Mouse (Mus musculus) c-Kit-positive CD71-negative TER-119-negative erythroid progenitor cells, embryonic 14.5 days (primary cell): ENCODE results near the gene Dusp12.

Experiments used
- DNase-seq: peaks from one replicate; pipeline ENCODE4 v3.0.0-alpha.2; 2013; ENCODE audit warnings: low read depth

The Dusp12 gene

DNA sequence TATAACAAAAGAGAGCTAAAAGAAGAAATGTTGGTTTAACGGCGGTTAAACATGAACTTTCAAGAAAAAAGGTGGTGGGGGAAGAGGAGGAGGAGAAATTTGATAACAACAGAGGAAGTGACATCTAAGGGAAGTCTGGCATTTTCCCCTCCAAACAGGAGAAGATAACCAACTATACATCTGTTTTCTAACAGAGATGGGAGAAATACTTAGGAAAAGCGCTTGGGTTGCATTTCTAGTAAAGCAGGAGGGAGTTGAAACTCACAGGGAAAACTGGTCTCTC is 23.0 kb downstream of the Dusp12 start:
- DNase-seq, result no peak

DNA sequence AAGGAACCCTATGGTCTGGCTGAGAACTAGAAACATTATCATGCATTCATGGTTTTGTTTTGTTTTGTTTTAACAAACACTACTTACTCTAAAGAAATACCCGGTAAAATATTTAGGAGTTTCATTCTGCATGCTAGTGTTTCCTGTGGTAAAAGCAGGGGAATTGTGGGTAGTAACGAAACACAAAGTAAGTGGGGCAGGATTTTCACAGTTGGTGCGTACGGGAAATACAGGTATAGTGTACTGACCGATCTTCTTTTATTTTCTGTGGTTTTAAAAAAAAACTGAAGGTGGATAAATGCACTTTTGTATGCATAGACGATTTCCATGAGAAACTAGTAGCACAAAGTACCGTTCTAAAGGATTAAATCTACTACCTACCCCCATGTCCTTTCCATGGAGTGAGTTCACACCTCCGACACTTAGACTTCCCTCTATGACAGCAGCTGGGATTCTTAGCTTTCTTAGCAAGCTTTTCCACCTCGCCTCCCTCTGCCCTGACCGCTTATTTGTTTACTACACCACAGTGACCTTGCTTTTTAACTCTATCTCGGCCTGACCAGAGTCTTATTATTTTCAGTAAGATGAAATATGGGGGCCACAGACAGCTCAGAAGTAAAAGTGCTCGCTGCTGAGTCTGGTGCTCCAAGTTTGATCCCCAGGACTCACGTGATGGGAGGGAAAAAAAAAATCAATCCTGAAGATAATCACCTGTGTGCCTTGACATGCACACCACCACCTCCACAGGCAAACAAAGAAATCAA is 23.5 kb downstream of the Dusp12 start:
- no peak for DNase-seq

DNA sequence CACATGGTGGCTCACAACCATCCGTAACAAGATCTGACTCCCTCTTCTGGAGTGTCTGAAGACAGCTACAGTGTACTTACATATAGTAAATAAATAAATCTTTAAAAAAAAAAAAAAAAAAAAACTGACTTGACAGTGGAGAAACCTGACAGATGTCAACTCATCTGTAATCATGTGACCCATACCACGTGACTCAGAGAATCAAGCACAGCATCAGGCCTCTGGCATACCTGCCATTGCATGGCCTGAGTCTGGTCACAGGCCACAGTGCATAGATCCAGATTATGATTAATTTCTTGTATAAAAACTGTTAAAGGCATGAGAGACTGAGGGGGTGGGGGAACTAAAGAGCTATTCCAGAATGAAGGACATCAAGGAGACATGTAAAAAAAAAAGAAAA is 26.5 kb downstream of the Dusp12 start:
- no peak for DNase-seq

DNA sequence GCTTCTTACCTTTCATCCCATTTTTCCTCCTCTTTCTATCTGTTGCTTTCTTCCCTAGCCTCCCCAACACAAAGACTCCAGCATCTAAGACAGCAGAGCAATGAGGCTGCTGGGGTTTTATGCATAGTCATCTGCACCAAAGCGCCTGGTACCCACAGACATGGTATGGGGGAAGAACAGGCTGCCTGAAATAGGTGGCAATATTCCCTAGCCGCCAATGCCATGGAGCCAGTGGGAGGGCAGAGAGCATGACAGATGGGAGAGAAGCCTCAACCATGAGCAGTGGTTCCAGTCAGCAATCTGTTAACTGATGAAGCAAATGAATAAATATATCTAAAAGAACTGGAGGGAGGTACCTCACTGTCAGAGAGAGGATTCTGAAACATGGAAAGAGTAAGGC is 28.0 kb downstream of the Dusp12 start:
- no peak for DNase-seq

DNA sequence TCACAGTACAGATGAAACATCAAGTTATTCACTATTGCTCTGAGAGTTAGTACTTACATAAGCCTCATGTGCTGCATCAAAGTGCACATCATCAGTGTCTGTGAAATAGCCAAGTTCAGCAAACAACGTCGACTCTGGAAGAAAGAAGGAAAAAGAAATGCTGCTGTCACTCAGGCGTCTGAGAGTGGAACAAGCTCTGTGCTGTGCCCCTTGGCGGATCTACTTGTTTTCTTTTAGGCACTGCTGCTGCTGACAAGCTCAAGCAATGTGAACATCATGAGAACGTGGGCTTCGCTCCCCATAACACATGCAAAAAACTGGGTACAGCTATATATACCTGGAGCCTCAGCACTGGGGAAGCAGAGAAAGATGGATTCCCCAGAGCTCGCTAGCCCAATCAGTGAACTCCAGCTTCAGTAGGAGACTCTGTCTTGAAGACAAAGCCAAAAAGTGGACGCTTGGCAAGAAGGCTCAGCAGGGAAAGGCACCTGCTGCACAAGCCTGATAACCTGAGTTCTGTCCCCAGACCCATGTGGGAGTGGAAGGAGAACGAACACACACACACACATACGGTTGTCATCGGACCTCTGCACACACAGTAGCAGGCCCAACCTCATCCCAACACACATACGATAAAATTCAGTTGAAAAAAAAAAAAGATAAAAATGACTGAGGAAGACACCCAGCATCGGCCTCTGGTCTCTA is 30.1 kb downstream of the Dusp12 start:
- DNase-seq, result no peak

DNA sequence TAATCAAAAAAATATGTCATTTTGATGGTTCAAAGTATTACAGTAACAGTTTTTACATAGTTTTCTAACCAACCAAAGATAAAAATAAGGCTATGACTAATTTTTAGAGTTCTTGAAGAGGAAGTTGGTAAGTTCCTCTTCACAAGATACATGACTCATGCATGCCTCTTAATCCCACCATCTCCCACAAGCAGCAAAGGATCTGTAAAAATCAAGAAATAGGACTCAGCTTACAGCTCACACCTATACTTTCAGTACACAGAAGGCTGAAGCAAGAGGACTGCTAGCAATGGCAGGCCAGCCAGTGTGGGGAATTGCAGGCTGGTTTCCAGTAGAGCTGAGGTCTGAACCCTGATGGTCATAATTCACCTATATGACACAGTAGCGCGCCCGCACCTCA is 31.7 kb downstream of the Dusp12 start:
- DNase-seq, result no peak

DNA sequence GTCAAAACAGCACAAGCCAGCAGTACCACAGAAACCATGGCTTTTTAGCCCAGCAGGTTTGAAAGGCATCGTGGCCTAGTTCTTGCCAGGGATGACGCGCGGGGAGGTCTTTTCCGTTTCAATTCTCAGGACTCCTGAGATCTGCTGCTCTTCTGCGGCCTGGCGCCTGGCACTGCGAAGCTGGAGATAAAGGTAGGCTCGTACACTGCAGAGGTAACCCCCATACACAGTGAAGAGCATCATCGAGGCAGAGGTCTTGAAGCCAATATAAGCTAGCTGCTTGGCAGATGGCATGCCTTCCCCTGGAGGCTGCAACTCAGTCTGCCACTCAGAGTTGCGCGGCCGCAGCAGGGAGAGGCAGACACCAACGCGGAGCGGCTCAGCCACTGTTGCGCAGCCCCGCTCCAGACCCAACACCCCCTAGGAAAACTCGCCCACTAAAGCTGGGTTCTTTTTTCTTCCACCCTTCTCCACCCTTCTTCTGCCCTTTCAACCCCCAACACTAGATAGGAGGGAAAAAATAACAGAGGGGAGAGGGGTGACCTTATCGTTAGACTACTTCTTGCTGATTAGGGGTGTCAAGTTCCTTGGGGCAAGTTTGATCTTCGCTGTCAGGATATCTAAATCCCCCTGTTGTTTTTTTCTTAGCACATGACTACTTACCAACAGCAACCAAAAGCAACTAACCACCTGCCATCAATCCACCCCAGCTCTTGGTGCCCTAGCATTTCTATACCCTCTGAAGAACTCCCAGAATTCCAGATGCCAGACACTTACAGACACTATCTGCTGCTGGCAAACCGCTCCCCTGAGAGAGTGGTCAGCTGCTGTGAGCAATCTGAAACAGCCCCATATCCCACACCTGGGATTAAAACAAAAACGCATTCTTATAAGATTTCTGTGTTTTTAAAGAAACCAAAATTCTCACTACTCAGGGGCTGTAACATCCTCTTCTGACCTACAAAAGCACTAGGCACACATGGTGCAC is 34.4 kb downstream of the Dusp12 start:
- no peak for DNase-seq

DNA sequence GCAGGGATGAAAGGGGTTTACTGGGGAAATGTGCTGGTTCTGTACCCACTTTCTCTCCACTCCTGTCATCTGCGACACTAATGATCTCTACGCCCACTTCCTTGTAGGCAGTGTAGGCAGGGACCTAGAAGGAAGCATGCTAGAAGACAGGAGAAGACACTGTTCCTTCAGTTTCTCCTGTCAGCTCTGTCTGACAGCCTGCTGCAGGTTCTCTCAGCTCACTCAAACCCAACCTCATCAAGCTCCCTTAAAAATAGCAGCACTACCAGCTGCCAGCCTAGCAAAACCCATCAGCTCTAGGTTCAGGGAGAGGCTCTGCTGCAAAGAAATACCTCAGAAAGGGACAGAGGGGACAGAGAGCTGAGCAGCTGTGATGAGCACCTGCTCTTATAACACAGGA is 35.3 kb downstream of the Dusp12 start:
- no peak for DNase-seq

DNA sequence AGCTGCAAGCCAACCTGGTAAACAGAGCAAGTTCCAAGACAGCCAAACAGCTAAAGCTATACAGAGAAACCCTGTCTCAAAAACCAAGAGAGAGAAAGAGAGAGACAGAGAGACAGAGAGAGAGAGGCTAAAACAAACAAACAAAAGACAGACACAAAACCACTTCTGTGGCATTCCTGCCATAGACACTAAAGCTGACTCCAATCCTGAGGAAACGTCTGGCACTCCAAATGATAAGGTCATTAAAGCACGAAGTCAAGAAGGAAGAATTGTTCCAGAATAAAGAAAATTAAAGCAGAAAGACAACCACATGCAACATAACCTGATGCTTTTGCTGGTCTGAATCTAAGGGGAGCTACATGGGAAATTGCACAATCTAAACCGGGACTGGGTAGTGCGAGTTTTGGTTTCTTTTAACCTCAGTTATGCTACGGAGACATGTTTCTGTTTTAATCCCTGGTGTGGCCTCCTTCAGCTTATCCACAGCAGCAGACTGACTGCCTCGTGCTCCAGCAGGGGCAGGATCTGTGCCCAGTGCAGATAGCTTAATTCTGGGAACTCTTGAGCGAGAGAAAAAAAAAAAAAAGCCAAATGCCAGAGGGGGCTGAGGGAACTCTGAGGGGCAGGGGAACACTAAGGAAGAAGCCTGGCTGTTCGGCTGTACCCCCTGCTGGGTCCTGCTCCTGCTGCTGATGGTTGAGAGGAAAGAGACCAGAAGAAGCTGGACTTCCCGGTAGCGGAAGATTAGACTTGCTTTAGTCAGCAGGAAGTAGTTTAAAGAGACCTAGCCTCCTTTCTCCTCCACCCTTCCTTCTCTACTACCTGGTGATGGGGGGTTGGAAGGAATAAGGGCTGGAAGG is 39.7 kb downstream of the Dusp12 start:
- DNase-seq, result no peak

DNA sequence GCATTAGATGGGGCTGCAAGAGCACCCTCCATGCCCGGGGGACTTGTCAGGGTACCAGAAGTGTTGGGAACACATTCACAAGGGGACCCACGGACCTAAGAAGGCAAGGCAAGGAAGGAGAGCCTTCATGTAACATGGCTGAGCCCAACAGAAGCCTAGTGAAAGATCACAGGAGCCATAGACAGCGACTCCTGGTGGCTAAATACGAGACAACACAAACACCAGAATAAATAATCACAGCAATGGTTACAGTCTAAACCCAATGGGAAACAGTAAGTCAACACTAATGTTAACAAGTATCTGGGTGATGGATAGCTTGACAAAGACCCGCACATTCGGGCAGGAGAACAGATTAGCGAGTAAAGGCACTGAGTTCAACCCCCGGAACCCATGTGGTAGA is 41.0 kb downstream of the Dusp12 start:
- DNase-seq, result no peak

DNA sequence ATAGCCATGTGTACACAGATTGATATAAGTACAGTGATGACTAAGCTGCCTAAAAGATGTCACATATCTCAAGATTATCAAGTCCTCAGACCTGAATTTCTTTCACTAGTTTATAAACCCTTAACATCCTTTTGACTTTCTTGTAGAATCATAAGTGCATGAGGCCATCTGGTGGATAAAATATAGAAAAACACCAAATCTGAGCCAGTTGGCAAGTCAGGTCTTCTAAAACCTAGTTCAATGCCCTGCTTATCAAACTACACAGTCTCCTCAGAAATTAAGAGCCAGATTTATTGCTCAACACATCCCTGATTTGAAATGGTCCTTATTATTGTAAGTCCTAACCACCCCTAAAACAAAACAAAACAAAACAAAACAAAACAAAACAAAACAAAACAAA is 45.7 kb downstream of the Dusp12 start:
- no peak for DNase-seq

DNA sequence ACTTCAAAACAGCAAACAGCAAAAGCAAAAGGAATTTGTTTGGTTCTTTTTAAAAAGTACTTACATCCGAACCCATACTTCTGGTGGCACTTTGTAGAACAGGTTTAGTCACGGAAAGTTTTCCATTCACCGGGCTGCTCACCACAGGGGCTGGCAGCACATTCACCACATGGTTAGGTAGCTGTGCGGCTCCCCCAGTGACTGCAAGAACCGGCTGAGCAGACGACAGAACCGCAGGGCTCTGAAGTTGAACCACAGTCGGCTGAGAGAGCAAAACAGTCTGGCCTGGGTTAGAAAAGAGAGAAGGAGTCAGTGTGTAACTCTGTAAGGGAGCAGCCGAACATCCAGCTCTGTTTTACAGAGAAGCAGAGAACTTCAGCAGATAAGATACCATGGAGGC is 50.6 kb downstream of the Dusp12 start:
- DNase-seq, result no peak

DNA sequence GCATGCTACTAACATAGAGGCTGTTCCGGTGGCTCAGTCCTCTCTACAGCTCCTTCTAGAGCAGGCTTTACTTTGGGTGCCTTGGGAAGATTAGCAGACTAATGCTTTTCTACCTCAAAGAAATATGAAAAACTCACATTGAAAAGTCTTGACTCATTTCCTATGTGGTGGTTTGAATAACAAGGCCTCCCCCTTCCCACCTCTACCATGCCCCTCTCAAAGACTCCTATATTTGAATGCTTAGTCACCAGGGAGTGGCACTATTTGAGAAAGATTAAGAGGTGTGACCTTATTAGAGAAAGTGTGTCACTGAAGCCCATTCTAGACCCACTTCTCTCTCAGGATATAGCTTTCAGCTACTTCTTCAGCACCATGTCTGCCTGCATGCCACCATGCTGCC is 55.6 kb downstream of the Dusp12 start:
- no peak for DNase-seq

DNA sequence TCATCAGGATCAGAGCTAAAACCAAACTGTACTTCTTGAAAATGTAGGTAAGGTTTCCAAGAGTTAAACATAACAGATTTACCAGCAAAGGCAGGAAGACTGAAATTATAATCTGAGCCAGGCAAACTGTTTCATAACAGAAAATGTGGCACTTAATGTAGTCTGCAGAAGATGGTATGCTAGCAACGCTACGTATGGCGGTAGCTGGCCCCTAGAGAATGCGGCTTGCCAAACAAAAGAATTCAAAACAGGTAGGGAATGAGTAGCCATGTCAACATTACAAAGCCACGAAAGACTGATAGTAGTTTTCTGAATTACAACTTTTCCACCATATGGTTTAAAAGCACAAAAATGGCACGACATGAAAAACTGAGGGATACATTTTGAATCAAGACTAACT is 56.0 kb downstream of the Dusp12 start:
- no peak for DNase-seq
